Mouse (Mus musculus) CH12.LX (cell line): Measurements from ENCODE around the gene Mllt3. TPM values are rescaled to one million over a fixed set of nuclear protein-coding genes. Genes with fewer than 3 reads are reported as not detected.

ENCODE experiments used
- DNase-seq: peaks from one replicate; pipeline ENCODE4 v3.0.0-alpha.2; 2013; ENCODE audit errors: extremely low read depth
- H3K27ac ChIP-seq: 2 replicates; pipeline ENCODE4 v1.5.1; 2012; ENCODE audit warnings: low read depth, mild to moderate bottlenecking, control low read depth, moderate library complexity; ENCODE audit not compliant: insufficient read depth
- H3K27me3 ChIP-seq: replicated peaks from 2 replicates; pipeline ENCODE3; 2012; ENCODE audit warnings: inconsistent platforms
- H3K36me3 ChIP-seq, 2 experiments: replicated peaks in 1 of 2; 2 replicates each; pipeline versions ENCODE3 to v1.6.1; 2012; ENCODE audit warnings: inconsistent platforms in 1 of 2, low read length in 1 of 2, mild to moderate bottlenecking in 1 of 2, mixed read lengths in 1 of 2, moderate library complexity in 1 of 2; ENCODE audit not compliant: control insufficient read depth in 1 of 2, insufficient read depth in 1 of 2
- H3K4me1 ChIP-seq, 2 experiments: 2 replicates each; pipeline ENCODE4 v1.6.1; 2012; ENCODE audit warnings: inconsistent platforms in 1 of 2, moderate library complexity in 1 of 2; ENCODE audit not compliant: insufficient read depth in 2 of 2, control insufficient read depth in 1 of 2
- H3K4me2 ChIP-seq: 2 replicates; pipeline ENCODE4 v1.6.1; 2012; ENCODE audit warnings: low read depth, mild to moderate bottlenecking, control low read depth; ENCODE audit not compliant: poor library complexity, insufficient read depth, severe bottlenecking
- H3K4me3 ChIP-seq, 3 experiments: fragments of 150-350 bp in 1 of 3; sonication (generic) in 1 of 3; replicated peaks in 1 of 3; 2 replicates each; pipeline versions ENCODE3 to v1.5.1; 2011 to 2012; ENCODE audit warnings: low read depth in 2 of 3, low read length in 2 of 3, mild to moderate bottlenecking in 2 of 3, moderate library complexity in 2 of 3, control low read depth in 1 of 3, improper control_type of control experiment in 1 of 3, inconsistent platforms in 1 of 3, mixed read lengths in 1 of 3; ENCODE audit not compliant: poor library complexity in 1 of 3
- H3K79me2 ChIP-seq: replicated peaks from 2 replicates; pipeline ENCODE4 v1.6.1; 2012; ENCODE audit warnings: mild to moderate bottlenecking, moderate library complexity; ENCODE audit not compliant: control insufficient read depth, poor library complexity, insufficient read depth, severe bottlenecking; ENCODE audit errors: extremely low read depth
- H3K9ac ChIP-seq: 2 replicates; pipeline ENCODE4 v1.6.1; 2012; ENCODE audit warnings: low read depth, mild to moderate bottlenecking, control low read depth, moderate library complexity; ENCODE audit not compliant: insufficient read depth
- H3K9me3 ChIP-seq: replicated peaks from 2 replicates; pipeline ENCODE3; 2012; ENCODE audit warnings: low read length, inconsistent platforms, mixed read lengths
- BHLHE40 ChIP-seq: IDR thresholded peaks from 2 replicates; pipeline ENCODE4 v1.6.1; 2011; ENCODE audit warnings: mild to moderate bottlenecking, low read depth, low read length, improper control_type of control experiment
- CHD1 ChIP-seq: IDR thresholded peaks from 2 replicates; pipeline ENCODE4 v1.6.1; 2012; ENCODE audit warnings: low read depth, low read length, improper control_type of control experiment, inconsistent platforms
- ELF1 ChIP-seq: IDR thresholded peaks from 2 replicates; pipeline ENCODE4 v1.6.1; 2014; ENCODE audit warnings: low read depth, mild to moderate bottlenecking, inconsistent platforms, low read length, improper control_type of control experiment
- HCFC1 ChIP-seq: IDR thresholded peaks from 2 replicates; pipeline ENCODE4 v1.6.1; 2012; ENCODE audit warnings: low read depth, mild to moderate bottlenecking, inconsistent platforms, low read length, improper control_type of control experiment
- JUN ChIP-seq: IDR thresholded peaks from 2 replicates; pipeline ENCODE4 v1.6.1; 2011; ENCODE audit warnings: low read depth, mild to moderate bottlenecking, low read length, improper control_type of control experiment, moderate library complexity; ENCODE audit not compliant: insufficient read depth
- MAFK ChIP-seq: IDR thresholded peaks from 2 replicates; pipeline ENCODE4 v1.6.1; 2011; ENCODE audit warnings: low read length, improper control_type of control experiment; ENCODE audit not compliant: insufficient replicate concordance
- MAX ChIP-seq: IDR thresholded peaks from 2 replicates; pipeline ENCODE4 v1.6.1; 2011; ENCODE audit warnings: low read length, improper control_type of control experiment
- MAZ ChIP-seq: IDR thresholded peaks from 2 replicates; pipeline ENCODE4 v1.6.1; 2012; ENCODE audit warnings: low read depth, mild to moderate bottlenecking, inconsistent platforms, low read length, improper control_type of control experiment, moderate library complexity
- MEF2A ChIP-seq: IDR thresholded peaks from 2 replicates; pipeline ENCODE4 v1.6.1; 2014; ENCODE audit warnings: low read depth, mild to moderate bottlenecking, inconsistent platforms, low read length, improper control_type of control experiment, borderline replicate concordance
- MXI1 ChIP-seq: IDR thresholded peaks from 2 replicates; pipeline ENCODE4 v1.6.1; 2011; ENCODE audit warnings: mild to moderate bottlenecking, low read depth, low read length, improper control_type of control experiment
- NRF1 ChIP-seq: IDR thresholded peaks from 2 replicates; pipeline ENCODE4 v1.6.1; 2014; ENCODE audit warnings: low read depth, mild to moderate bottlenecking, inconsistent platforms, low read length, improper control_type of control experiment, moderate library complexity
- PAX5 ChIP-seq: IDR thresholded peaks from 2 replicates; pipeline ENCODE4 v1.6.1; 2012; ENCODE audit warnings: low read length, inconsistent platforms, mixed read lengths
- POLR2A ChIP-seq: IDR thresholded peaks from 2 replicates; pipeline ENCODE4 v1.6.1; 2011; ENCODE audit warnings: low read depth, mild to moderate bottlenecking, improper control_type of control experiment, low read length
- SIN3A ChIP-seq: IDR thresholded peaks from 2 replicates; pipeline ENCODE4 v1.6.1; 2012; ENCODE audit warnings: low read length, improper control_type of control experiment, inconsistent platforms
- SMC3 ChIP-seq: IDR thresholded peaks from 2 replicates; pipeline ENCODE4 v1.6.1; 2011; ENCODE audit warnings: low read depth, low read length, improper control_type of control experiment
- TBP ChIP-seq: conservative IDR thresholded peaks from 2 replicates; pipeline ENCODE4 v1.6.1; 2011; ENCODE audit warnings: low read depth, low read length, improper control_type of control experiment
- UBTF ChIP-seq: IDR thresholded peaks from 2 replicates; pipeline ENCODE4 v1.6.1; 2012; ENCODE audit warnings: low read depth, mild to moderate bottlenecking, inconsistent platforms, low read length, improper control_type of control experiment, moderate library complexity
- USF1 ChIP-seq: IDR thresholded peaks from 2 replicates; pipeline ENCODE4 v1.6.1; 2014; ENCODE audit warnings: low read depth, mild to moderate bottlenecking, inconsistent platforms, low read length, improper control_type of control experiment
- USF2 ChIP-seq: conservative IDR thresholded peaks from 2 replicates; pipeline ENCODE4 v1.6.1; 2011; ENCODE audit warnings: low read depth, low read length, improper control_type of control experiment
- ZC3H11A ChIP-seq: IDR thresholded peaks from 2 replicates; pipeline ENCODE4 v1.6.1; 2012; ENCODE audit warnings: low read depth, mild to moderate bottlenecking, inconsistent platforms, low read length, improper control_type of control experiment
- ZNF384 ChIP-seq: IDR thresholded peaks from 2 replicates; pipeline ENCODE4 v1.6.1; 2012; ENCODE audit warnings: low read depth, low read length, improper control_type of control experiment, inconsistent platforms
- dilution Hi-C: fragments of 300-500 bp; cut with MboI; formaldehyde crosslinking; loops from 2 replicates; pipeline ENCODE4 v1.14.3; 2020; ENCODE audit warnings: low sequenced_read_pairs; ENCODE audit not compliant: extremely low pct_unique_long_range_greater_than_20kb, extremely low pct_ligation_motif_present
- in situ Hi-C: fragments of 300-500 bp; cut with MboI; formaldehyde crosslinking; loops from 3 replicates; pipeline ENCODE4 v1.14.3; 2019; ENCODE audit warnings: low sequenced_read_pairs, low pct_ligation_motif_present, low pct_unique_long_range_greater_than_20kb, mixed read lengths
- polyA plus RNA-seq: library from polyadenylated mRNA; unstranded; fragments of >175 nt; gene quantifications from 2 replicates; pipeline ENCODE4 v1.2.1, GENCODE M21; 2012; ENCODE audit warnings: low read depth; ENCODE audit not compliant: insufficient read length
- total RNA-seq, 2 experiments: library from RNA; depleted of rRNA; stranded (reverse); fragments of 300-350 nt in 1 of 2; fragments of >200 nt in 1 of 2; gene quantifications; 2 replicates each; pipeline ENCODE4 v1.2.3; 2012 to 2014

The Mllt3 gene
- total and polyA plus RNA-seq, 3 experiments, result 8.3 to 20.9 (median 10.1) TPM

DNA sequence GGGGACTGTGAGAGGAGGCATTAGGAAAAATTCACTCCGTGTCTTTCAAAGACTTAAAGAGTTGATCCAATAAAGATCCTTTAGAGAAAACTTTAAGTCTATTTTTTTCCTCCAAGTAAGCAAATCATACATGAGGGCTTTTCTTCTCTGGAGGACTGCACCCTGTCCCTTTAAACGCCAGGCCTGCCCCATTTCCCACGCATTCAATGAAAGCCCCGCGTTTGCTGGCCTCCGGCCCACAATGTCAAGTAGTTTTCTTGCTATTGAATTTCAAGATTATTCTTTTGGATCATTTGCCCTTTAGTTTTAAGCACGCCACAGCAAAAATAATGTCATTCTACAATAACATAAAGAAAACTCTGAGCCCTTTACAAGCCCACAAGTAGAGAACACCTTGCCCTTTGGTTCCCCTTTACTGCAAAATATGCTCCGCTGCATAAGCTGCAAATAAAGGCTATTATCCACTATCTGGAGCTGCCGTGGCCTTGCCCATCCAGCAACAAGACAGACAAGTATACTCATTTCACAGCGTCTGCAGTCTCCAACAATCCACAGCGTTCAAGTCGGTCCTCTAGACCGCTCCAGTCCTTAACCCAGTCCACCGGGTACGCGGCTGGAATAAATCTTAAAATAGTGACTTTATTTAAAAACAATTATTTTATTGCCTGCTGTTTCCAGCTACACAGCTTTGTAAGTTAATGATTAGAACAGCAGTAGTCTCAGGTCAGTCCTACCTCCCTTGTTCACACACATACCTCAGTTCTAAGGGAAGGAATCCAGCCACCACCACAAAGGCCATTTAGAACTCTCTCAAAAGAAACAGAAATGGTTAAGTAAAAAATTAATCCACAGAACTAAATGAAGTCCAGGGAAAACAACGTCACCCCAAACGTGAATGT lies 15.5 kb downstream of the Mllt3 start:
- Histone ChIP-seq H3K9ac (no peak overlapping the region), H3K79me2 (no peaks in the 10 kb centered on the region), H3K27ac (no peak overlapping the region), H3K4me1 (peaks cover 2 to 17% of the 10 kb centered on the region in 2 experiments; a peak in 2 of 4 replicates), H3K9me3 (no peaks in the 10 kb centered on the region)
- in situ Hi-C loops (loop anchor here (25.0 kb wide), 2 partner anchors 230 to 520 kb away; no protein-coding TSS in a partner anchor), dilution Hi-C loops (no loop called here)
- no peak for DNase-seq
- TF ChIP-seq ZNF384, result no peak
- no peak for TF ChIP-seq MAX
- TF ChIP-seq PAX5, result no peak
- TF ChIP-seq UBTF, result no peak
- TF ChIP-seq BHLHE40, result no peak
- TF ChIP-seq POLR2A, result no peak
- TF ChIP-seq, all 38 proteins: peak for 0
- Histone ChIP-seq H3K27me3 (no peaks in the 10 kb centered on the region), H3K4me2 (no peak overlapping the region), H3K4me3 (no peak overlapping the region), H3K36me3 (no peaks in the 10 kb centered on the region)

DNA sequence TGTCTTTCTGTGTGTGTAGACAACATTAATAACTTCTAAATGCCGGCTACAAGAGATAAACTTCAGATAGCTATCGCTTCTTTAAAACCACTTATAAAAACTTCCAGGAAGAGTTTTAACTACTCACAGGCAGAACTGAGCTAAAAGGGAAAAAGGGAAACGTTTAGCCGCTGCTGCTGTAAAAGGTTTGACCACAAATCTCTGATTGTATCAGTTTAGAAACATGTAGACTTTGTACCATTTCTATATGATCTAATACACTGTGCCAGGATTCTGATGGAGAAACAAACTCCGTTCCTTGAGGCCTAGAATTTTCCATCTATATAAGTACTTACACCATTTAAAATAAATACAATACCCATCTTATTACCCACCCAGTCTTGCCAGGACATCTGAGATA lies 17.4 kb downstream of the Mllt3 start:
- TF ChIP-seq BHLHE40 (no peak), UBTF (no peak), SMC3 (no peak), ZC3H11A (no peak), MXI1 (no peak), PAX5 (no peak)
- Histone ChIP-seq H3K4me3 (no peak overlapping the region), H3K27me3 (no peaks in the 10 kb centered on the region), H3K4me2 (no peak overlapping the region), H3K36me3 (peaks cover 0 to 7% of the 10 kb centered on the region in 2 experiments), H3K9me3 (no peaks in the 10 kb centered on the region), H3K9ac (no peak overlapping the region), H3K4me1 (peaks cover 2 to 26% of the 10 kb centered on the region in 2 experiments; a peak in 3 of 4 replicates), H3K79me2 (no peaks in the 10 kb centered on the region), H3K27ac (no peak overlapping the region)
- DNase-seq, result no peak
- dilution Hi-C loops (no loop called here), in situ Hi-C loops (loop anchor here (25.0 kb wide), 2 partner anchors 228 to 522 kb away; no protein-coding TSS in a partner anchor)

DNA sequence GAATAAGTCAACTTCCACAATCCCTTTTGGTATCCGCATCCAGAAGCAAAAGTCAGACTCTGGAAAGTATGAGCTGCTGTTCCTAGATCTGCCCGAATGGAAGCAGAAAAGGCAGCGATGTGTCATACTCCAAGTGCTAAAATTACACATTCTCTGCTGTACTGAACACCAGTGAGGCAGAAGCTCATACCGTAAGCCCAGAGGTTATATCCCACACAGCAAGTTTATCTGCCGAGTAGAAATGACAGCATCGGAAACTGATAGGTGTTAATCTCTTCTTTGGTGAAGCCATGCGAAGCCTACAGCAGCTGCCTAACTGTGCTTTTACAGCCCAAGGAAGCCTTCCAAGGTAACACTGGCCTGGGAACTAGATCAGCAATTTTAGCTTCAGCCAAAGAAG lies 17.9 kb downstream of the Mllt3 start:
- TF ChIP-seq ZNF384 (no peak), UBTF (no peak), HCFC1 (no peak), USF1 (no peak), MAFK (no peak), JUN (no peak), ZC3H11A (no peak), SIN3A (no peak), NRF1 (no peak), TBP (no peak), MXI1 (no peak), CHD1 (no peak), ELF1 (no peak), MAX (no peak), MAZ (no peak), PAX5 (no peak), USF2 (no peak), MEF2A (no peak)
- TF ChIP-seq, all 38 proteins: peak for 0
- no peaks in the 10 kb centered on the region for H3K27me3 ChIP-seq
- no peak overlapping the region for H3K9ac ChIP-seq
- H3K27ac ChIP-seq, result no peak overlapping the region
- dilution Hi-C loops (no loop called here), in situ Hi-C loops (loop anchor here (25.0 kb wide), 2 partner anchors 228 to 522 kb away; no protein-coding TSS in a partner anchor)
- H3K36me3 ChIP-seq, result peaks cover 0 to 7% of the 10 kb centered on the region in 2 experiments
- peaks cover 2 to 21% of the 10 kb centered on the region in 2 experiments; a peak in 3 of 4 replicates for H3K4me1 ChIP-seq
- H3K4me2 ChIP-seq, result no peak overlapping the region
- H3K4me3 ChIP-seq, result no peak overlapping the region
- no peak for DNase-seq
- H3K79me2 ChIP-seq, result no peaks in the 10 kb centered on the region
- H3K9me3 ChIP-seq, result no peaks in the 10 kb centered on the region
